Mouse (Mus musculus): ENCODE measurements around the gene Oser1. TPM values are rescaled to one million over a fixed set of nuclear protein-coding genes. Genes with fewer than 3 reads are reported as not detected.
"Not testable (repeated sequence)": the region's sequence is repeated elsewhere in the genome, so short reads cannot be mapped to it uniquely, and the experiment has no call there.

Oser1 gene
- 10 to 100 TPM; 20.5 to 21.4 TPM for total RNA-seq (2021)
- long read RNA-seq, experiment 1, transcript Oser1-201 (4 exons, 1,620 nt), result major isoform, 45 of 49 reads
- long read RNA-seq, experiment 1, partial matches to known transcripts, result 0 of 49 reads
- long read RNA-seq, experiment 1, other reads (novel, unspliced or antisense), result 4 of 49 reads
- long read RNA-seq, experiment 2, transcript Oser1-201 (4 exons, 1,620 nt), result major isoform, 47 of 49 reads
- long read RNA-seq, experiment 2, partial matches to known transcripts, result 0 of 49 reads
- long read RNA-seq, experiment 2, other reads (novel, unspliced or antisense), result 2 of 49 reads

- intact Hi-C loops (cut with DNase I), result no loop called here
- no peak for DNase-seq (ENCODE audit: low spot score in 2 of 2)
Observed at GRCm38 (mm10) chr2:163424597-163424996, at the start of gene Oser1. Gene Oser1 (minus strand): TSS chr2:163424697.

- intact Hi-C loops (cut with DNase I), result no loop called here
- DNase-seq (ENCODE audit: low spot score in 2 of 2), result peak; percentile 96 to 98
Observed at GRCm38 (mm10) chr2:163472466-163472851, 48.0 kb upstream of the Oser1 start, which contains the start of gene Fitm2. Gene Fitm2 (minus strand): TSS chr2:163472629.

DNA sequence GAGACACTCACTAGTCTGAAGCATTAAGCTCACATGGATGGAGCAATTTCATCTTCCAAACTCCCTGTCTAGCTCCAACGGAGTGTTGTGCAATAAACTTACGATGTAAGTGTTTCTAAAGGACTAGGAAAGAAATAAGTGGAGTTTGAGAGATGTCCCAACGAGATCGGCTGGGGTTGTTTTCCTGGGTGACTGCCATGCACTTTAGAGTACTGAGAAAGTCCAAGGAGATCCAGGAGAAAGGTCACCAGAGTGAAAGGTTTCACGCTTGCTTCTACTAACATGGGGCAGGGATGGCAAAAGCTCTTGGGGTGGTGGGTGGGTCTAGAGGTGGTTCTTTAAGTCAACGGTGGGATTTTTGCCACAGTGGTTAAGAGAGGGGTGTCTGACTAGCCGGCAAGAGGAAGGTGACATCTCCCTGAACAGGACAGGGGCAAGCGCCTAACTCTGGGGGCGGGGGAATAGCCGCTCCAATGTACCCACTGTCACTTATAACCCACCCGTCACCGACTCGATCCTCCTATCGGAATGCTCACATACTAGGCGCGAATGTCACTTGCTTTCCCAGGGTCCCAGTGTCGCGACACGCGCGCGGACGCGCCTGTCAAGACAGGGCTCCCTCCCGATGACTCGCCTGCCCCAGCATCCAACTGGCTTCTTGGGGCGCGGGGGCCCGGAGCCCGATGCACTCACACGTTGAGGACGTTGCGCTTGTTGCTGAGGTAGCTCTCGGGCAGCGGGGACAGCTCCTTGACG lies 47.4 kb upstream of the Oser1 start:
- intact Hi-C loops (cut with DNase I), result no loop called here
- no peak for DNase-seq (ENCODE audit: low spot score in 2 of 2)

- intact Hi-C loops (cut with DNase I), result no loop called here
- no peak for DNase-seq (ENCODE audit: low spot score in 2 of 2)
Observed at GRCm38 (mm10) chr2:163471136-163471535, 46.6 kb upstream of the Oser1 start.

- DNase-seq (ENCODE audit: low spot score in 2 of 2), result no peak
- intact Hi-C loops (cut with DNase I), result no loop called here
Observed at GRCm38 (mm10) chr2:163469711-163470110, 45.2 kb upstream of the Oser1 start.

- no peak for DNase-seq (ENCODE audit: low spot score in 2 of 2)
- intact Hi-C loops (cut with DNase I), result no loop called here
Observed at GRCm38 (mm10) chr2:163468866-163469265, 44.4 kb upstream of the Oser1 start.

GRCm38 (mm10) chr2:163467585-163467984 lies 43.1 kb upstream of the Oser1 start:
- DNase-seq (ENCODE audit: low spot score in 2 of 2), result no peak
- intact Hi-C loops (cut with DNase I), result no loop called here

DNA sequence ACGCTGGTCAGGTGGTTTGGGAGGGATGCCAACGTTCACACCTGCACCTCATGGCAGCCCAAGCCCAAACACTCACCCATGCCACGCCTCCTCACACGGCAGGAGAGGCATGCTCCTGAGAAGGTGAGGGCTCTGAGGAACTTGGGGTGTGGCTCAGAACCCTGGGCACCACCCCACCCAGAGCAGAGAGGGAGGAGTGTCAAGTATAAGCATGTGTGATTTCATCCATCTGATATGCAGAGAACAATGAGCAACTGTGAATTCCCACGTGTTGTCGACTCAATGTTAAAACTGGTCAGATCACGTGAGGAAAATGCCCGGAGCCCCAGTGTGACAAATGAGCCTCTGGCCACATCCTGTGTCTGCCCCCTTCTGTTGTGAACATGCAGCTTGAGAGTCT lies 42.3 kb upstream of the Oser1 start:
- no peak for DNase-seq (ENCODE audit: low spot score in 2 of 2)
- intact Hi-C loops (cut with DNase I), result no loop called here

DNA sequence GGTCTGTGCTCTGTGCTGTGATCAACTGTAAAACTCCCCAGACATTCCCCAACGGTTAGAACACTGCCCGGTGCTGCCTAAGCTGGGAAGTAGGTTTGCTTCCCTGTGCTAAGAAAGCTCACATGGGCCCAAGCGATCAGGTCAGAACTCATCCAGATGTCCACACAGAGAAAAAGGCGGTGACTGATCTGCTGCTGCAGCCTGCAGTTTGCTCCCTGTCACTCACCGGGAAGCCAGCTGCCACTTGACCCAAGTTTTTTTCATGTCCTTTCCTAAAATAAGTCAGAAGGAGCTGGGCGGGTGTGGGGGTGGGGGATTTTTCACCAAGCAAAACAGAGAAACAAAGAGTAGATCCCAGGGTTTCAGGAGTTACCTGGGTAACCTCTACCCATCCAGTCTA lies 40.1 kb upstream of the Oser1 start:
- no peak for DNase-seq (ENCODE audit: low spot score in 2 of 2)
- intact Hi-C loops (cut with DNase I), result no loop called here

- intact Hi-C loops (cut with DNase I), result no loop called here
- no peak for DNase-seq (ENCODE audit: low spot score in 2 of 2)
Observed at GRCm38 (mm10) chr2:163463998-163464397, 39.5 kb upstream of the Oser1 start.

DNA sequence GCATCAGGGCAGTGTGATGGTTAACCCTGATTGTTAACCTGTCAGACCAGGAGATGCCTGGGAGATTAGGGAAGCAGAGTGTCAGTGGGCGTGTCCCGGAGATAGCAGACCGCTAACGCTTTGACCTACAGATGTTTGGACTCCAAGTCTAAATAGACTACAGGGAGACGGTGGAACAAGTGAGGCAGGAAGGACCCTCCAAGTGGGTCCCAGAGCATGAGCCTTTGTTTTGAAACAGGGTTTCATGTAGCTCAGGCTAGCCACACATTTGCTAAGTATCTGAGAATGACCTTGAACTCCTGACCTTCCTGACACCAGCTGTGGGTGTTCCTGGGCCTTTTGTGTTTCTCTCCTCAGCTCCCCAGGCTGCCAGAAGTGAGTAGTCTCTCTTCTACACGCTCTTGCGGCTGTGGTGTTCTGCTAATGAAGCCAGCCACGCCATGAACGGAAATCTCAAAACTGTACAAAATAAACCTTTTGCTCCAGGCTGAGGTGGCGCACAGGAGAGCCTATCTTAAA lies 38.8 kb upstream of the Oser1 start:
- no peak for DNase-seq (ENCODE audit: low spot score in 2 of 2)
- intact Hi-C loops (cut with DNase I), result no loop called here

DNA sequence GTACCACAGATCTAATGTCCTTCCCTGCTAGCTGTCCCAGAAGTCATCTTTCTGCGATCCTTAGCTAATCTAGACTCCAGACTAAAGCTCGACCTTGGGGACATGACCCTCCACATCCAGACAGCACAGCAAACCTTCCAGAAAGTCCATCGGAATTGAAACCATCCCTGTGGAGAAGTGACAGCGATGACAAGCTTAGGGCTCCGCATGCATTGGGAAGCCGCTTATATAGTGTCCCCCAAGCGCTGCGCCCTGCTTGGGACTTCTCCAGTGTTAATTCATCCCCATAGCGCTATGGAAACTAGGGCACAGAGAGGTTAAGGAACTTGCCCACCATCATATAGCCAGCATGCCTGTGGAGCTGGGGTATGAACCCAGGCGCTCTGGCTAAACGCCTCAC lies 38.3 kb upstream of the Oser1 start:
- no peak for DNase-seq (ENCODE audit: low spot score in 2 of 2)

GRCm38 (mm10) chr2:163462386-163462785 lies 37.9 kb upstream of the Oser1 start:
- intact Hi-C loops (cut with DNase I), result no loop called here
- DNase-seq (ENCODE audit: low spot score in 2 of 2), result no peak

More for the DNA sequence above, 38.3 kb upstream of the Oser1 start:
- intact Hi-C loops (cut with DNase I), result no loop called here

GRCm38 (mm10) chr2:163461307-163461706 lies 36.8 kb upstream of the Oser1 start:
- DNase-seq (ENCODE audit: low spot score in 2 of 2), result not testable (repeated sequence)

GRCm38 (mm10) chr2:163460622-163461021 lies 36.1 kb upstream of the Oser1 start:
- DNase-seq (ENCODE audit: low spot score in 2 of 2), result no peak
- intact Hi-C loops (cut with DNase I), result no loop called here

More at GRCm38 (mm10) chr2:163461307-163461706, 36.8 kb upstream of the Oser1 start:
- intact Hi-C loops (cut with DNase I), result not testable (repeated sequence)

DNA sequence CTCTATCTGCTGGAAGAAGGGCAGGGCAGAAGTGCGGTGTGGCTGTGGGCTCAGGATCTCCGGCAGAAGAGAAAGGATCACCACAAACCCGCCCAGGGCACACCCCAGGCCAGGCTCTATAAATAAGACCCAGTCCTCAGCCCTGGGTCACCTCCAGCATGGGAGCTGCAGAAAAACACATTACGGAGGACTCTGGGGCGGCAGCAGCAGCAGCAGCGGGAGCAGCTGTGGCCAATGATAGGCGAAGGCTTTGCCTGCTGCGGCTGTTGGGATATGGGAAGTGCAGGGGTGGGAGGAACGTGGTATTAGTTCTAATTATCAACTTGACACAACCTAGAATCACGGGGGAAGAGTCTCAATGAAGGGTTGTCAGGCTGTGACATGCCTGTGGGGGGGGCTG lies 34.9 kb upstream of the Oser1 start:
- DNase-seq (ENCODE audit: low spot score in 2 of 2), result no peak
- intact Hi-C loops (cut with DNase I), result no loop called here

GRCm38 (mm10) chr2:163458539-163459265 lies 34.2 kb upstream of the Oser1 start:
- no peak for DNase-seq (ENCODE audit: low spot score in 2 of 2)
- intact Hi-C loops (cut with DNase I), result no loop called here

DNA sequence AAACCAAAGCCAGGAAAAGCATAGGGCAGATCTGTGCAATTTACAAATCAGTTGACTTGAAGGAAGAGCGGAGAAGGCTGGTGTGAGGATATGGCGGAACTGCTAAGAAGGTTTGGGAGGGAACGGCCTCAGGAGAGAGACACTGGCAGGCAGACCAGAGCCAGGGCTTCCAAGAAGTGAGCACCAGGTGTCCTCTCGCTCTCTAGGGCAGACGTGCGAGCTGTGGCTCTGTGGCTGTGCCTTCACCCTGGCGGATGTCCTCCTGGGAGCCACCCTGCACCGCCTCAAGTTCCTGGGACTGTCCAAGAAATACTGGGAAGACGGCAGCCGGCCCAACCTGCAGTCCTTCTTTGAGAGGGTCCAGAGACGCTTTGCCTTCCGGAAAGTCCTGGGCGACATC lies 28.9 kb upstream of the Oser1 start:
- DNase-seq (ENCODE audit: low spot score in 2 of 2), result no peak
- intact Hi-C loops (cut with DNase I), result no loop called here

DNA sequence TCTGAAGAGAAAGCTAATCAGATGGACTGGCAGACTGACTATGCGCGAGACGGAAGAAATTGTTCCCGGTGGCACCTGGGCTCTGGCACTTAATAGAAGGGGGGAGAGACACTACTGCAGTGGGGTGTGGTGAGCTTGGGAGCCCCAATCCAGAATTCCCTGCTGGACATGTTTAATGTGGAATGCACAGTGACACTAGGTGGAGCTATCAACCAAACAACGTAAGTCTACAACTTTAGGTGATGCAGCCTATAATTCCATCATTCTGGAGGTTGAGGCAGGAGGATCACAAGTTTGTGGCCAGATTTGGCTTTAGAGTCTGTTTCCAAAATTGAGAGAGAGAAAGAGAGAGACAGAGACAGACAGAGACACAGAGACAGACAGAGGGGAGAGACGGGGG lies 28.2 kb upstream of the Oser1 start:
- intact Hi-C loops (cut with DNase I), result no loop called here
- DNase-seq (ENCODE audit: low spot score in 2 of 2), result no peak

GRCm38 (mm10) chr2:163450668-163451295 lies 26.3 kb upstream of the Oser1 start:
- intact Hi-C loops (cut with DNase I), result no loop called here
- DNase-seq (ENCODE audit: low spot score in 2 of 2), result peak; percentile 60 to 85
